Mouse (Mus musculus): Measurements from ENCODE around the gene Add3.
"Not testable (repeated sequence)": the region's sequence is repeated elsewhere in the genome, so short reads cannot be mapped to it uniquely, and the experiment has no call there.

Gene Add3

DNA sequence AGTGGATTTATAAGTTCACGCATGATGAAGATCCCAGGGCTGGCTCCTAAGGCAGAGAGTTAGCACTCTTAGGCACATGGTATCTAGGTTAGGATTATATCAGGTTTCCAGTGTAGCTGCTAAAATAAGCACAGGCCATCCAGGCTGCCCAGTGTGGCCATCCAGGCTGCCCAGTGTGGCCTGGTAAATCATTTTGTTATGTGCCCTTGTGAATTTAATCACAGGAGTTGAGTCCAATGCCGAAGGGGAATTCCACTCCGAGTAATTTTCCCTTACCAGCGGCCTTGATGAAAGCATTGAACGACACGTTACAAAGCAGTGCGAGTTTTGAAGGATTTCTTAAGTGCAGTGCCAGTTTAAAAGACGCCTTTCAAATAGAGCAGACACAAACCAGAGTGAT lies 77.6 kb downstream of the Add3 start:
- no peak overlapping the region for H3K4me3 ChIP-seq (replicated peaks; ENCODE audit: low read length)
- no peaks in the 10 kb centered on the region for H3K9me3 ChIP-seq (ENCODE audit: low read length)
- peaks cover 11% of the 10 kb centered on the region for H3K36me3 ChIP-seq (ENCODE audit: insufficient read depth, low read length)
- H3K4me1 ChIP-seq (replicated peaks; ENCODE audit: low read depth, low read length) = peaks cover 12% of the 10 kb centered on the region
- no peaks in the 10 kb centered on the region for H3K27me3 ChIP-seq (ENCODE audit: insufficient read depth, low read length)
- TF ChIP-seq CTCF (conservative IDR thresholded peaks at IDR 0.05; ENCODE audit: low read length) (no peak), NANOG (IDR thresholded peaks at IDR 0.05; ENCODE audit: borderline replicate concordance, low read length) (no peak), POU5F1 (IDR thresholded peaks at IDR 0.05; ENCODE audit: borderline replicate concordance, low read length) (no peak)

DNA sequence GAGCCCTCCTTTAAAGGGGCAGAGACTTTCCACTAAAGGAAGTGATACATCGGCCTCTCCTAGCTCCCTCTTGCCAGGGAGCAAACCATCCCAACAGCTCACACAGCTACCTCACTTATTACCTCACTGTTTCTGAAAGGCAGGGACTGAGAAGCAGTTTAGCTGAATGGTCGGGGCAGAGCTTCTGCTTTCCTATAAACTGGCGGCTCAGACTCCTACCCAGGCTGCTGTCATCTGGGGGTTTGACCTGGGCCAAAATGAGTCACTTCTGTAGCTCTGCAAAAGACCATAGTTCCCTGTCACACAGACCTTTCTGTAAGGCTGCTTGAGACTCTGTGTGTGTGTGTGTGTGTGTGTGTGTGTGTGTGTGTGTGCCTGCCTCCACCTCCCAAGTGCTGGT lies 79.1 kb downstream of the Add3 start:
- Histone ChIP-seq H3K27me3 (ENCODE audit: insufficient read depth, low read length) (no peaks in the 10 kb centered on the region), H3K4me3 (replicated peaks; ENCODE audit: low read length) (no peak overlapping the region), H3K36me3 (ENCODE audit: insufficient read depth, low read length) (peaks cover 11% of the 10 kb centered on the region), H3K4me1 (replicated peaks; ENCODE audit: low read depth, low read length) (peaks cover 12% of the 10 kb centered on the region), H3K9me3 (ENCODE audit: low read length) (no peaks in the 10 kb centered on the region)
- TF ChIP-seq NANOG (IDR thresholded peaks at IDR 0.05; ENCODE audit: borderline replicate concordance, low read length) = no peak
- TF ChIP-seq POU5F1 (IDR thresholded peaks at IDR 0.05; ENCODE audit: borderline replicate concordance, low read length) = no peak
- no peak for TF ChIP-seq CTCF (conservative IDR thresholded peaks at IDR 0.05; ENCODE audit: low read length)

GRCm38 (mm10) chr19:53221186-53221585 lies 80.9 kb downstream of the Add3 start:
- TF ChIP-seq NANOG (IDR thresholded peaks at IDR 0.05; ENCODE audit: borderline replicate concordance, low read length) (no peak), POU5F1 (IDR thresholded peaks at IDR 0.05; ENCODE audit: borderline replicate concordance, low read length) (no peak), CTCF (conservative IDR thresholded peaks at IDR 0.05; ENCODE audit: low read length) (no peak)
- H3K36me3 ChIP-seq (ENCODE audit: insufficient read depth, low read length) = peaks cover 11% of the 10 kb centered on the region
- no peak overlapping the region for H3K4me3 ChIP-seq (replicated peaks; ENCODE audit: low read length)
- H3K4me1 ChIP-seq (replicated peaks; ENCODE audit: low read depth, low read length) = peaks cover 12% of the 10 kb centered on the region
- H3K27me3 ChIP-seq (ENCODE audit: insufficient read depth, low read length) = no peaks in the 10 kb centered on the region
- H3K9me3 ChIP-seq (ENCODE audit: low read length) = no peaks in the 10 kb centered on the region

DNA sequence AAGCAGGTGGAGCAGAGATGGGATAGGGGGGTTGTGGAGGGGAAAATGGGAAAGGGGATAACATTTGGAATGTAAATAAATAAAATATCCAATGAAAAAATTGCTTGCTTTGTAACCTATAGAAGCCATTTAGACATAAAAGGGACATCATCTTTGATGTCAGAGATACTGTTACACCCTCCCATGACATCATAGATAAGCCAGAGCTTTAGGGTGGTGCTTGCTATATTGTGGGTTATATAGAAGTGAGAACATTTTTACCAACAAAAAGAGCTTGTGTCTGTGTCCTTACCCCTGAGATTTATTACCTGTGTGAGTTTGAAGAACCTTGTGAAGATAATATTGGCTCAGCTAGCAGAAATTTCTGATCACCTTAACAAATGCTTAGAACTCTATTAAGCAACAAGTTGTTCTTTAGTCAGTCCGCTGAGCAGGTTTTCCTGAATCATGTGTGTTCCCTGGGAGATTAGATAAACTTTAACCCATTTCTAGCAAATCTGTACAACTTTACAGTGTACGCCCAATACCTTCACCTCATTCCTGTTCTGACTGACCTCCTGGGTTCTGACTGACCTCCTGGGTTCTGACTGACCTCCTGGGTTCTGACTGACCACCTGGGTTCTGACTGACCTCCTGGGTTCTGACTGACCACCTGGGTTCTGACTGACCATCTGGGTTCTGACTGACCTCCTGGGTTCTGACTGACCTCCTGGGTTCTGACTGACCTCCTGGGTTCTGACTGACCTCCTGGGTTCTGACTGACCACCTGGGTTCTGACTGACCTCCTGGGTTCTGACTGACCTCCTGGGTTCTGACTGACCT lies 85.2 kb downstream of the Add3 start:
- H3K27me3 ChIP-seq (ENCODE audit: insufficient read depth, low read length) = not testable (repeated sequence)

DNA sequence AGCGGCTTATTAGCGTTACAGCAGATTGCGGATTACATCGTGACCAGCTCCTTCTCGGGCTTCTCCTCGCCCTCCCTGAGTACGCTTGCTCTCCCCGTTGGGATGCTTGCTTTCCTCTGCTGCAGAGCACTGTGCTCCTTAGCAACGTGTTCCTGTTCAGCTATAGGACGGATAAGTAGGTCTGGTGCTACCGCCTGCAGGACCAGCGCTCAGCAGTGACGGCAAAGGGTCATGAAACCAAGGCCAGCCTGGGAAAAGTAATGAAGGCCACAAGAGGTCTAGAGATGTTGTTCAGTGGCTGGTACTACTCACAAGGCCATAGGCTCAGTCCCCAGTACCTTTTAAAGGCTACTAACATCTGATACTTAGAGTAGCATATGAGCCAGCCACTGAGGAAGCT lies 86.4 kb downstream of the Add3 start:
- peaks cover 30% of the 10 kb centered on the region for H3K36me3 ChIP-seq (ENCODE audit: insufficient read depth, low read length)
- no peaks in the 10 kb centered on the region for H3K9me3 ChIP-seq (ENCODE audit: low read length)
- H3K27me3 ChIP-seq (ENCODE audit: insufficient read depth, low read length) = no peaks in the 10 kb centered on the region
- no peak for TF ChIP-seq CTCF (conservative IDR thresholded peaks at IDR 0.05; ENCODE audit: low read length)
- TF ChIP-seq POU5F1 (IDR thresholded peaks at IDR 0.05; ENCODE audit: borderline replicate concordance, low read length) = no peak
- TF ChIP-seq NANOG (IDR thresholded peaks at IDR 0.05; ENCODE audit: borderline replicate concordance, low read length) = no peak
- H3K4me3 ChIP-seq (replicated peaks; ENCODE audit: low read length) = no peak overlapping the region
- peaks cover 5% of the 10 kb centered on the region for H3K4me1 ChIP-seq (replicated peaks; ENCODE audit: low read depth, low read length)

More for the DNA sequence above, 85.2 kb downstream of the Add3 start:
- H3K4me1 ChIP-seq (replicated peaks; ENCODE audit: low read depth, low read length); H3K9me3 ChIP-seq (ENCODE audit: low read length); H3K4me3 ChIP-seq (replicated peaks; ENCODE audit: low read length): not testable (repeated sequence)
- H3K36me3 ChIP-seq (ENCODE audit: insufficient read depth, low read length) = peaks cover 21% of the 10 kb centered on the region

GRCm38 (mm10) chr19:53228064-53228794 lies 88.0 kb downstream of the Add3 start:
- Histone ChIP-seq H3K27me3 (ENCODE audit: insufficient read depth, low read length) (no peaks in the 10 kb centered on the region), H3K4me1 (replicated peaks; ENCODE audit: low read depth, low read length) (peaks cover 10% of the 10 kb centered on the region), H3K4me3 (replicated peaks; ENCODE audit: low read length) (no peak overlapping the region), H3K36me3 (ENCODE audit: insufficient read depth, low read length) (peaks cover 41% of the 10 kb centered on the region), H3K9me3 (ENCODE audit: low read length) (no peaks in the 10 kb centered on the region)
- TF ChIP-seq CTCF (conservative IDR thresholded peaks at IDR 0.05; ENCODE audit: low read length) = no peak
- no peak for TF ChIP-seq POU5F1 (IDR thresholded peaks at IDR 0.05; ENCODE audit: borderline replicate concordance, low read length)
- no peak for TF ChIP-seq NANOG (IDR thresholded peaks at IDR 0.05; ENCODE audit: borderline replicate concordance, low read length)

GRCm38 (mm10) chr19:53230942-53231815 lies 90.9 kb downstream of the Add3 start:
- TF ChIP-seq CTCF (conservative IDR thresholded peaks at IDR 0.05; ENCODE audit: low read length) = no peak
- no peak for TF ChIP-seq POU5F1 (IDR thresholded peaks at IDR 0.05; ENCODE audit: borderline replicate concordance, low read length)
- TF ChIP-seq NANOG (IDR thresholded peaks at IDR 0.05; ENCODE audit: borderline replicate concordance, low read length) = no peak
- Histone ChIP-seq H3K4me1 (replicated peaks; ENCODE audit: low read depth, low read length) (peaks cover 13% of the 10 kb centered on the region), H3K36me3 (ENCODE audit: insufficient read depth, low read length) (peaks cover 70% of the 10 kb centered on the region), H3K9me3 (ENCODE audit: low read length) (no peaks in the 10 kb centered on the region), H3K27me3 (ENCODE audit: insufficient read depth, low read length) (no peaks in the 10 kb centered on the region), H3K4me3 (replicated peaks; ENCODE audit: low read length) (no peak overlapping the region)

GRCm38 (mm10) chr19:53233586-53233985 lies 93.3 kb downstream of the Add3 start:
- TF ChIP-seq POU5F1 (IDR thresholded peaks at IDR 0.05; ENCODE audit: borderline replicate concordance, low read length) (no peak), CTCF (conservative IDR thresholded peaks at IDR 0.05; ENCODE audit: low read length) (no peak), NANOG (IDR thresholded peaks at IDR 0.05; ENCODE audit: borderline replicate concordance, low read length) (no peak)

More at GRCm38 (mm10) chr19:53233586-53233985, 93.3 kb downstream of the Add3 start:
- H3K9me3 ChIP-seq (ENCODE audit: low read length) = no peaks in the 10 kb centered on the region
- peaks cover 74% of the 10 kb centered on the region for H3K36me3 ChIP-seq (ENCODE audit: insufficient read depth, low read length)
- no peak overlapping the region for H3K4me3 ChIP-seq (replicated peaks; ENCODE audit: low read length)
- no peaks in the 10 kb centered on the region for H3K27me3 ChIP-seq (ENCODE audit: insufficient read depth, low read length)
- peaks cover 15% of the 10 kb centered on the region for H3K4me1 ChIP-seq (replicated peaks; ENCODE audit: low read depth, low read length)

Measured in E14TG2a.4 (cell line).